Mouse (Mus musculus) intestine, embryonic 16.5 days (tissue): Measurements from ENCODE around the gene Ubxn1. TPM values are rescaled to one million over a fixed set of nuclear protein-coding genes. Genes with fewer than 3 reads are reported as not detected.
A peak's percentile ranks its signal among the peaks of the same experiment; 100 is the strongest.

Experiments used
- ATAC-seq: fragments of 200-750 bp; cut with Nextera tagmentation; 2 replicates; pipeline ENCODE4 v1.8.0; 2017; ENCODE audit warnings: moderate TSS enrichment, moderate library complexity
- H3K27ac ChIP-seq: fragments of 300-500 bp; sonication (generic); 2 replicates; pipeline ENCODE4 v1.5.1; 2014; ENCODE audit warnings: mild to moderate bottlenecking, low read length
- H3K27me3 ChIP-seq: fragments of 300-500 bp; sonication (generic); replicated peaks from 2 replicates; pipeline ENCODE4 v1.6.1; 2014; ENCODE audit warnings: low read length, control low read depth, mixed read lengths; ENCODE audit not compliant: control insufficient read depth, insufficient read depth
- H3K36me3 ChIP-seq: fragments of 300-500 bp; sonication (generic); 2 replicates; pipeline ENCODE4 v1.6.1; 2014; ENCODE audit warnings: low read length, control low read depth; ENCODE audit not compliant: control insufficient read depth, insufficient read depth
- H3K4me1 ChIP-seq: fragments of 300-500 bp; sonication (generic); 2 replicates; pipeline ENCODE4 v1.6.1; 2014; ENCODE audit warnings: low read length, control low read depth, mixed read lengths; ENCODE audit not compliant: control insufficient read depth, insufficient read depth
- H3K4me2 ChIP-seq: fragments of 300-500 bp; sonication (generic); 2 replicates; pipeline ENCODE4 v1.6.1; 2014; ENCODE audit warnings: low read depth, low read length, control low read depth
- H3K4me3 ChIP-seq: fragments of 300-500 bp; sonication (generic); 2 replicates; pipeline ENCODE4 v1.5.1; 2014; ENCODE audit warnings: mild to moderate bottlenecking, low read length
- H3K9ac ChIP-seq: fragments of 300-500 bp; sonication (generic); 2 replicates; pipeline ENCODE4 v1.6.1; 2014; ENCODE audit warnings: low read depth, low read length
- H3K9me3 ChIP-seq: fragments of 300-500 bp; sonication (generic); 2 replicates; pipeline ENCODE4 v1.6.1; 2016; ENCODE audit warnings: low read length, control low read depth; ENCODE audit not compliant: control insufficient read depth
- WGBS: fragments of 180-500 bp; shearing (Covaris S2); extraction: QIAGEN DNeasy Blood & Tissue Kit; methylation state at CpG from one replicate; pipeline ENCODE4 v1.1.7; 2014; 5-methylcytosine and 5-hydroxymethylcytosine counted together
- polyA plus RNA-seq: library from polyadenylated mRNA; unstranded; fragments of >200 nt; fragmentation: Nextera tagmentation; extraction: Ambion mirVana; gene quantifications from 2 replicates; pipeline ENCODE4 v1.2.1, GENCODE M21; 2015

Gene Ubxn1
- polyA plus RNA-seq, 1 experiment from 2014 or later = 170 TPM

DNA sequence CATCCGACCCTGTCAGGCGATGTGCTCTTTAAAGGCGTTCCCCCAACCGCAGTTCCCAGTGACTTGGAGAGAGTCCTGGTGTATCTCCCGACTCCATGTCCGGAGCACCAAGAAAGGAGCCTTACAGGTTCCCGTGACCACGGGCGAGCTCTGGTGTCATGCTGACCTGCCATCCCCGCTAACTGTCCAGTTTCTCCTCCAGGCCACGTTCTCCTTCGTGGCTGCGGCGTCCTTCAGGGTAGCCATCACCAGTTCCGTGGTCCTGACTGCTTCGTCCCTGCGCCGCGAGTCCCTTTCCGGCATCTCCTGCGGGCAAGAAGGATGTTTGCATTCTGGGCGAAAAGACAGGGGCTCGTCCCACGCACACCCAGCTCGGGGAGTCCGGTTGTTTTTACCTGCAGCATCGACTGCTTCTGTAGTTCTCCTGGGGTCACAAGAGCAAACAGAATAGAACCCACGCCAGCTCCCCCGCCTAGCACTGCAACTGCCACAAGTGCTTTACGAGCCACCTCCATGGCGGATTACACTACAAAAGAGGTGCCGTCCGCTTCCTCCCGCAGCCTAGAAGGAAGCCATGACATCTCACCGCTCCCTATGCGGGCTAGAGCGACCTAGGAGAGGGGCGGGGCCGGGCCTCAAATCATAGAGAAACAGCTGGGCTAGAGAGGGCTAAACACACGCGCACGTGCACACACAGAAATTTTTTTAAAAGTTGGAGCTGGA is 9.2 kb downstream of the Ubxn1 start, which contains the start of gene Uqcc3:
Uqcc3 (minus strand) TSS at position 613 of the 723 bp plus-strand sequence.
- H3K9ac ChIP-seq = peak within 1 kb of the TSS; percentile 89
- ATAC-seq = peak; percentile 98
- H3K27me3 ChIP-seq = no peaks in the 10 kb centered on the region
- peak within 1 kb of the TSS; percentile 86 for H3K27ac ChIP-seq
- H3K4me2 ChIP-seq = peak within 1 kb of the TSS; percentile 85
- WGBS = under 1% methylated on average over 42 of the region's 42 CpGs
- peaks cover 5% of the 10 kb centered on the region for H3K4me1 ChIP-seq
- peak within 1 kb of the TSS; percentile 85 for H3K4me3 ChIP-seq
- H3K9me3 ChIP-seq = no peaks in the 10 kb centered on the region
- peaks cover 3% of the 10 kb centered on the region; the same call in 1 of the 2 replicates for H3K36me3 ChIP-seq

GRCm38 (mm10) chr19:8881034-8881392 is 9.7 kb downstream of the Ubxn1 start:
- 0 out of 2 replicates have a peak, but pooled peaks have one; percentile 2 for ATAC-seq
- Histone ChIP-seq H3K27me3 (no peaks in the 10 kb centered on the region), H3K27ac (no peak overlapping the region)

GRCm38 (mm10) chr19:8883616-8884015 is 12.3 kb downstream of the Ubxn1 start, which contains the start of the genes Lbhd1 and Gm49403:
Lbhd1 (plus strand) TSS chr19:8883732.
Gm49403 (plus strand) TSS chr19:8883930.
- no peak within 1 kb of the TSS for H3K4me2 ChIP-seq
- no peaks in the 10 kb centered on the region for H3K9me3 ChIP-seq
- WGBS = 84% methylated on average over 3 of the region's 3 CpGs
- H3K36me3 ChIP-seq = no peaks in the 10 kb centered on the region
- H3K27ac ChIP-seq = no peak within 1 kb of the TSS
- ATAC-seq = no peak
- no peak within 1 kb of the TSS for H3K4me3 ChIP-seq
- no peak within 1 kb of the TSS for H3K9ac ChIP-seq
- no peaks in the 10 kb centered on the region for H3K27me3 ChIP-seq
- H3K4me1 ChIP-seq = peaks cover 10% of the 10 kb centered on the region

More at GRCm38 (mm10) chr19:8881034-8881392, 9.7 kb downstream of the Ubxn1 start:
- Histone ChIP-seq H3K4me2 (peak overlapping the region; percentile 85), H3K36me3 (0 out of 2 replicates have a peak, but pooled peaks cover 2% of the 10 kb centered on the region), H3K4me3 (peak overlapping the region; percentile 85), H3K9me3 (no peaks in the 10 kb centered on the region), H3K4me1 (peaks cover 5% of the 10 kb centered on the region), H3K9ac (peak overlapping the region; percentile 89)
- WGBS = 15% methylated on average over 3 of the region's 3 CpGs

- H3K4me3 ChIP-seq = no peak overlapping the region; the same call in 1 of the 2 replicates
- 53% methylated on average over 1 of the region's 1 CpGs for WGBS
- peak overlapping the region; percentile 81; the same call in 1 of the 2 replicates for H3K9ac ChIP-seq
Measured at GRCm38 (mm10) chr19:8886916-8887584, 15.8 kb downstream of the Ubxn1 start.

GRCm38 (mm10) chr19:8887585-8888463 is 16.5 kb downstream of the Ubxn1 start:
- Histone ChIP-seq H3K4me2 (peak overlapping the region; percentile 75), H3K27me3 (no peaks in the 10 kb centered on the region), H3K36me3 (peaks cover 4% of the 10 kb centered on the region), H3K9ac (peak overlapping the region; percentile 81), H3K9me3 (no peaks in the 10 kb centered on the region), H3K4me1 (peaks cover 10% of the 10 kb centered on the region; the same call in 1 of the 2 replicates), H3K4me3 (peak overlapping the region; percentile 70), H3K27ac (peak overlapping the region; percentile 79)
- ATAC-seq = no peak
- WGBS = 15% methylated on average over 19 of the region's 19 CpGs

More at GRCm38 (mm10) chr19:8886916-8887584, 15.8 kb downstream of the Ubxn1 start:
- peak overlapping the region; percentile 79; the same call in 1 of the 2 replicates for H3K27ac ChIP-seq
- ATAC-seq = no peak
- H3K36me3 ChIP-seq = peaks cover 4% of the 10 kb centered on the region
- no peaks in the 10 kb centered on the region for H3K27me3 ChIP-seq
- peaks cover 5% of the 10 kb centered on the region; the same call in 1 of the 2 replicates for H3K4me1 ChIP-seq
- no peaks in the 10 kb centered on the region for H3K9me3 ChIP-seq
- H3K4me2 ChIP-seq = no peak overlapping the region

DNA sequence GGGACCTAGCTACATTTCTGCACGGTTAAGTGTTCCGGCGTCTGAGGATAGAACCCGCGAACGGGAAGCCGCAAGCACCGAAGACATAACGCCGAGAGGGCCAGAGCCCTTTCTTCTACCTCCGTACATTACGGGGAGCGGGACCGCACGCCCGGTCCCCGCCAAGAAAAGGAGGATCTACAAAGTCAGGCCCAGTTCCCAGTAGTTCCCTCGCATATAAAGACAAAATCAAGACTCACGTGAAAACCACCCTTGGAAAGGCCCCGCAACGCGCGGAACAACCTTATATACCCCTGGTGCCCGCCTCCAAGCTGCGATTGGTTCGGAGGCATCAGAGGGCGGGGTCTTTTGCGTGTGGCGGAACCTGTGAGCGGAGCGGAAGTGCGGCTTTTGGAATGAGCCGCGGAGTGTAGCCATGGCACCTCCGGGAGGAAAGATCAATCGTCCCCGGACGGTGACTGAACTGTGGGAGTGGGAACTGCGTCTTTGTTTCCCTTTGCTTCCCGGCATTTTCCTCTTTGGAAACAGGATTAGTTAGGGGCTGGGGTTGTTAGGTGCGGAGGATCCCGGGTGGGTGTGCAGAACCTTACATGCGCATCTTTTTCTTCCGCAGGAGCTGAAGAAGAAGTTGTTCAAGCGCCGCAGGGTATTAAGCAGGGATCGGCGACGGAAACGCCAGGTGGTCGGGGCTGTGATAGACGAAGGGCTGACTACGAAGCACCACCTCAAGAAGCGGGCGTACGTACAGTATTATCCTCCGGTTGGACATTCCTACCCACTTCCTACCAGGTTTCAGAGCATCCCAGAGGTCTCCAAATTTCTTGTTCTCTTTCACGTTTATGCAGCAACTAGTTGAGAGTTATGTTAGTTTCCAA is 17.5 kb downstream of the Ubxn1 start, which contains the start of the genes 1810009A15Rik and Gm49416:
1810009A15Rik (plus strand) TSS at position 343 of the 875 bp plus-strand sequence.
Gm49416 (plus strand) TSS at position 416 of the 875 bp plus-strand sequence.
- Histone ChIP-seq H3K27ac (peak within 1 kb of the TSS; percentile 89), H3K9me3 (no peaks in the 10 kb centered on the region)
- under 1% methylated on average over 58 of the region's 58 CpGs for WGBS

DNA sequence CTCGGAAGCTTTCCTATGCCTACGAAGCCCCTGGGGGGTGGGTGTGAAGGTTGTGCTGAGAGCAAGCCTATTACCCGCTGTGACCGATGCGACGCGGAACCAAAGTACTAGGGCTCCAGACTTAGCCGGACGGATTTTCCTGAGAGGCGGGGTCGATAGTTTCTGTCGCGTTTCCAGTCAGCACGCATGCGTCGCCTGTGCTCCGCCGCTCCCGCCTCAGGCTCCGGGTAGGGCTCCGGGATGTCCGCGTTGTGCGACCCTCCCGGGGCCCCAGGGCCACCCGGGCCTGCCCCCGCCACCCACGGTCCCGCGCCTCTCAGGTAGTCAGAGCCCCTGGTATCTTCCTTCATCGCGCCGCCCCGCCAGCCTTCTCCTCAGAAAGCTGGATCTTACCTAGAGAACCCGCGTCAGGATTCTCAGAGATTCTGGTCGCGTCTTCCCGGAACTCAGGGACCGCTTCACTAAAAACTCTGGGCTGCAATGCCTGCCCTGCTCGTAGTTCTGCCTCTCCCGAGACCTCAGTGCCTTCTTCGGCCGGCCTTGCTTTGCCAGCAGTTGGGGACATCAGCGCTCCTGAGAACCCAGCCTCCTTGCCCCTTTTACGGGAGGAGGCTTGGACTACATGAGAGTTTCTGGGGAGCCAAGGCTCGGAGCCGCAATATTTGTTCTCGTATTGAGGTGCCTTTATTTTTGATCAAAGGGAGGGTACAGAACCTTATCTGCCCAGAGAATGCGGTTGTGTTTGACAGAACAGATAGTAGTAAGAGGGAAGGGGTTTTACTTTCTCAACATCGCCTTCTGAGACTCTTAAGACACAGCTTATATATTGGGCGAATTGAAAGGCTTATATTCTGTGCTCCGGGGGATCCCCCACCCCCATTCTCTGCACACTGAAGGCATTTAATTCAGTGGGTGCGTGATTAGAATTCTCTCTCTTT is 21.8 kb downstream of the Ubxn1 start, which contains the start of gene Ints5:
Ints5 (plus strand) TSS at position 177 of the 938 bp plus-strand sequence.
- peak; percentile 49 for ATAC-seq
- Histone ChIP-seq H3K4me1 (peaks cover 19% of the 10 kb centered on the region), H3K27me3 (no peaks in the 10 kb centered on the region), H3K9me3 (no peaks in the 10 kb centered on the region), H3K27ac (peak within 1 kb of the TSS; percentile 89), H3K9ac (peak within 1 kb of the TSS; percentile 98), H3K36me3 (peaks cover 7% of the 10 kb centered on the region), H3K4me3 (peak within 1 kb of the TSS; percentile 95), H3K4me2 (peak within 1 kb of the TSS; percentile 60)
- WGBS = 3% methylated on average over 54 of the region's 54 CpGs

More for the DNA sequence above, 17.5 kb downstream of the Ubxn1 start, which contains the start of the genes 1810009A15Rik and Gm49416:
- H3K27me3 ChIP-seq = no peaks in the 10 kb centered on the region
- H3K4me1 ChIP-seq = peaks cover 10% of the 10 kb centered on the region; the same call in 1 of the 2 replicates
- peak; percentile 94 for ATAC-seq
- peak within 1 kb of the TSS; percentile 81 for H3K9ac ChIP-seq
- H3K36me3 ChIP-seq = peaks cover 4% of the 10 kb centered on the region
- peak within 1 kb of the TSS; percentile 75 for H3K4me2 ChIP-seq
- H3K4me3 ChIP-seq = peak within 1 kb of the TSS; percentile 70
